Mouse (Mus musculus) right cerebral cortex, postnatal 10 days (tissue): ENCODE measurements at regions not wholly inside any gene's neighbourhood (a gene's known extent, or its start where the extent isn't known, plus 50 kb on each side); places are given as distances from the start of the nearest gene placed in this dataset.
A peak's percentile ranks its signal among the peaks of the same experiment; 100 is the strongest.
"Not testable (repeated sequence)": the region's sequence is repeated elsewhere in the genome, so short reads cannot be mapped to it uniquely, and the experiment has no call there.

ENCODE experiments used
- DNase-seq, 2 experiments: peaks; one replicate each; pipeline ENCODE4 v3.0.0; 2021; ENCODE audit warnings: low spot score in 2 of 2

DNA sequence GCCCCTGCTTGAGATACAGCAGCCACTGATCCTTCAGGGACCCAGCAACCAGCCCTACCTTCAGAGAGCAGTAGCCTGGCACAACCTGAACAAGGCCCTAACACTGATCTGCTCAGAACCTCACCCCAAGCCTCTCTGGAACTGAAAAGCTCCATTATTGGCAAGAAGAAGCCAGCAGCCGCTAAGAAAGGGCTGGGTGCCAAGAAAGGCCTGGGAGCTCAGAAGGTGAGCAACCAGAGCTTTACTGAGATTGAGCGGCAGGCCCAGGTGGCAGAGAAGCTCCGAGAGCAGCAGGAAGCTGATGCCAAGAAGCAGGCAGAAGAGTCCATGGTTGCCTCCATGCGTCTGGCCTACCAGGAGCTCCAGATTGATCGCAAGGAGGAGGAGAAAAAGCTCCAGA, 74.4 kb upstream of the Oxtr start:
- peak in 1 of 2 experiments; percentile 31 for DNase-seq

GRCm38 (mm10) chr6:112563659-112564058, 73.9 kb upstream of the Oxtr start:
- not testable (repeated sequence) for DNase-seq

- no peak for DNase-seq
Measured at GRCm38 (mm10) chr6:112562039-112562438, 72.3 kb upstream of the Oxtr start.

DNA sequence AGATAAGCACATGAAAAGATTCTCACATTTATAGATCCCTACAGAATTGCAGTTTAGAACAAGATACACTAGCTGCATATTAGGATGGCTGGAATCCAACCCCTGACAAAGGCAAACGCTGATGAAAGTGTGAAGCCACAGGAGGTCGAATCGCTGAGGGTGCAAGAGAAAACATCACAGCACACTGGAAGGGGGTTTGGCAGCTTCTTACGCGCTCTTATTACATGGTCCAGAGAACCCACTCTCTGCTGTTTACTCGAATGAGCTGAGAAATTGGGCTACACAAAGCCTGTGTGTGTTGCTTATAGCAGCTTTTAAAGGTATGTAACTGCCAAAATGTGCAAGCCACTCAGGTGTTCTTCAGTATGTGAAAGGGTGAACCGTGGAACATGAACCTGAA, 71.8 kb upstream of the Oxtr start:
- no peak for DNase-seq

GRCm38 (mm10) chr6:112559549-112559948, 69.8 kb upstream of the Oxtr start:
- DNase-seq, result no peak

- no peak for DNase-seq
Measured at GRCm38 (mm10) chr6:112557516-112557915, 67.8 kb upstream of the Oxtr start.

- DNase-seq, result peak in 1 of 2 experiments; percentile 16
Measured at GRCm38 (mm10) chr6:112556401-112557165, 66.8 kb upstream of the Oxtr start.

GRCm38 (mm10) chr6:112554091-112554490, 64.3 kb upstream of the Oxtr start:
- DNase-seq, result no peak

- no peak for DNase-seq
Measured at GRCm38 (mm10) chr6:112553231-112553920, 63.6 kb upstream of the Oxtr start.

DNA sequence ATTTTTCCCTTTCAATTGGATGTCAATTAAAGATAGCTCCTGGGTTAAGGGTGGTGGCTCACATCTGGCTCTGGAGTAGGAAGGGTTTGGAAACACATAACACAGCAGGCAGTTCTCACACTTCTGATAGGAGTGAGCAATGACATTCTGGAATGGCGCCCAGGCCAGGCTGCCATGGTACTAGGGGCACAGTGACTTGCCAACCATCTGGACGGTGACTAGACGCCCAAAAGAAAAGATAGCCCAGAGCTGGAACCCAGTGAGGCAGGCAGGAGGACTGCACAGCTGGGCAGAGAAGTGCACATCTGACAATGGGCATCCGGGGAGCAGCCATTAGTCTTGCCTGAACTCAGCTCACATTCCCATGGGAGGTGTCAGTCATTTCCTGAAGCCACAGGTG, 62.8 kb upstream of the Oxtr start:
- DNase-seq, result no peak

GRCm38 (mm10) chr6:112551298-112551697, 61.6 kb upstream of the Oxtr start:
- no peak for DNase-seq

GRCm38 (mm10) chr6:112547251-112547650, 57.5 kb upstream of the Oxtr start:
- DNase-seq, result peak in 1 of 2 experiments; percentile 0

- peak in 1 of 2 experiments; percentile 1 for DNase-seq
Measured at GRCm38 (mm10) chr6:112546033-112546432, 56.3 kb upstream of the Oxtr start.

DNA sequence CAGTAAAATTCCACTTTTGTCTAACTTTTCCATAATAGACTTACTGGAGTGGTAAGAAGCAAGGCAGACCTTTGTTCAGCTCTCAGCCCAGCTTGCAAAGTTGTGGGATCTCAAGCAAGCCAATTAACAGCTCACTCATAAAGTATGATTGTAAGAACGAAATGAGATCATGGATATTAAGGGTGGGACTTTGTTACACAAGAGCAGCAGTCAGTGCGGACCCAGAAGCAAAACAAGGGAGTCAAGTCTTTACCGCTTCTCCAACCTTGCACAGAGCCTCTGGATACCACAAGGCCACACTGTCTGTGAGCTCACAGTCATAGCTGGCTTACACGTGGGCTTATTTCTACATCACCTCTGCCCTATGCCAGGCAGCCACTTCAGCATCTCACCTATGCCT, 54.6 kb upstream of the Oxtr start:
- DNase-seq, result peak in 1 of 2 experiments; percentile 4

- no peak for DNase-seq
Measured at GRCm38 (mm10) chr6:112542692-112543091, 52.9 kb upstream of the Oxtr start.
